Mouse (Mus musculus): ENCODE measurements at regions not wholly inside any gene's neighbourhood (a gene's known extent, or its start where the extent isn't known, plus 50 kb on each side); places are given as distances from the start of the nearest gene placed in this dataset.

DNA sequence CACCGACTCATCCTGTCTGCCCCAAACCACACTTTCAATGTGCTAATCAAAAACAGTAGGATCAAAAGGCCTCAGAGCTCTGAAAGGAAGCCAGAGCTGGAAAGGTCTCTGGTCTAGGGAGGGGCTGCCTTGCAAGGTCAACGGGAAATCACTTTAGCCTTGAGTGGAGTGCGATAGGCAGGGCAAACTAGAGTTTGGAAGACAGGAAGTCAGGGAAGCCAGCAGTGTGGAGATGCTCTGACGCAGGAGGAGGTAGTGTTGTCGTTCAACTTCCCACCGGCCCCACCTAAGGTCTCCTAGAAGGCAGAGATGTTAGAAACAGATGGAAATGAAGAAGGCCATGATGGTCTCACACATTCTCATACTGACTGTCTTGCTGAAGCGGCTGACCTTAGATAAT, 52.0 kb upstream of the Trp53i11 start:
- Histone ChIP-seq H3K27me3 (replicated peaks; ENCODE audit: control insufficient read depth, insufficient read depth, low read length) (no peaks in the 10 kb centered on the region), H3K4me1 (ENCODE audit: control insufficient read depth, insufficient read depth, low read length) (no peaks in the 10 kb centered on the region), H3K27ac (ENCODE audit: insufficient read depth, low read depth, low read length) (peak overlapping the region; percentile 53; the same call in 1 of the 2 replicates), H3K4me3 (ENCODE audit: insufficient read depth, low read depth, low read length) (no peak overlapping the region), H3K36me3 (ENCODE audit: control insufficient read depth, insufficient read depth, low read length) (no peaks in the 10 kb centered on the region)
- 59% methylated on average over 7 of the region's 7 CpGs for WGBS
- peak; percentile 78 for DNase-seq
- no peak for TF ChIP-seq CTCF (conservative IDR thresholded peaks at IDR 0.05; ENCODE audit: insufficient read depth, insufficient read length, low read depth, low read length)
- no peak for TF ChIP-seq POLR2A (IDR thresholded peaks at IDR 0.05; ENCODE audit: low read depth, low read length)

- H3K4me3 ChIP-seq (ENCODE audit: insufficient read depth, low read depth, low read length): no peak overlapping the region
- no peak for TF ChIP-seq CTCF (conservative IDR thresholded peaks at IDR 0.05; ENCODE audit: insufficient read depth, insufficient read length, low read depth, low read length)
- TF ChIP-seq POLR2A (IDR thresholded peaks at IDR 0.05; ENCODE audit: low read depth, low read length): no peak
- H3K27ac ChIP-seq (ENCODE audit: insufficient read depth, low read depth, low read length): no peak overlapping the region
- H3K36me3 ChIP-seq (ENCODE audit: control insufficient read depth, insufficient read depth, low read length): no peaks in the 10 kb centered on the region
- no peaks in the 10 kb centered on the region for H3K27me3 ChIP-seq (replicated peaks; ENCODE audit: control insufficient read depth, insufficient read depth, low read length)
- H3K4me1 ChIP-seq (ENCODE audit: control insufficient read depth, insufficient read depth, low read length): no peaks in the 10 kb centered on the region
- 76% methylated on average over 10 of the region's 10 CpGs for WGBS
- no peak for DNase-seq
Measured at GRCm38 (mm10) chr2:93133301-93133971, 53.9 kb upstream of the Trp53i11 start.

DNA sequence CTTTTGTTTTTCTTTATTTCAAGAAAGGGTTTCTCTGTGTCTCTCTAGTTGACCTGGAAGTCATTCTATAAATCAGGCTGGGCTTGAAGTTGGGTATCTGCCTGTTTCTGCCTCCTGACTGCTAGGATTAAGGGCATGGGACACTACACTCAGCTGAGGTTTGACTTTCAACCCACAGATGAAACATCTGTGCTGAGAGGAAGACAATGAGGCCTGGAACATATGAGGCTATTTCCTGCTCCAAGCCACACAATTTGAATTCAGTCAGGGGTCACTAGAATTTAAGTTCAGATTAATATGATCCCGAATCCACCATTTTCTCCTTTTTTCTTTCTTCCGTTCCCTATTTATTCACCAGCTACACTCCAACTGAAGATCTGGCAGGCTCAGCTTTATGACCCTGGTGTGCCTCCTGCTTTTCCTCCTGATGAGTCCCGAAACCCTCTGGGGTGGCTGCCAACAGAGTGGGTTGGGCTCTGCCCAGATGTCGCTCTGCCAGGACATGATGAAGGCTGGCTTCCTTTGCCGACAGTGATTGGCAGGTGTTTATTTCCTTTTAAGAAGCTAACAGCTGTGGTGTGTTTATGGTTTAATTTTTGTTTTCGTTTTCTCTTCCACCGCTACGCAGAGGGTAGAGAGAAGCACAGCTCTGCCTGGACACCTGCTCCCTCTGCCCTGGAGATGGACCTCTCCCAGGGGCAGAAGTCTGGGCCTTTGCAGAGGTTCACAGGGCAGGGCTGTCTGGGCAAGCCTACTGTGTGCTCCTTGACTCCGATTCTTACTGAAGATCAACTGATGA, 55.3 kb upstream of the Trp53i11 start:
- no peaks in the 10 kb centered on the region for H3K4me1 ChIP-seq (ENCODE audit: control insufficient read depth, insufficient read depth, low read length)
- H3K27ac ChIP-seq (ENCODE audit: insufficient read depth, low read depth, low read length): no peak overlapping the region; the same call in 1 of the 2 replicates
- WGBS: 43% methylated on average over 9 of the region's 9 CpGs
- TF ChIP-seq POLR2A (IDR thresholded peaks at IDR 0.05; ENCODE audit: low read depth, low read length): no peak
- TF ChIP-seq CTCF (conservative IDR thresholded peaks at IDR 0.05; ENCODE audit: insufficient read depth, insufficient read length, low read depth, low read length): no peak
- no peak overlapping the region for H3K4me3 ChIP-seq (ENCODE audit: insufficient read depth, low read depth, low read length)
- no peaks in the 10 kb centered on the region for H3K27me3 ChIP-seq (replicated peaks; ENCODE audit: control insufficient read depth, insufficient read depth, low read length)
- no peaks in the 10 kb centered on the region for H3K36me3 ChIP-seq (ENCODE audit: control insufficient read depth, insufficient read depth, low read length)
- DNase-seq: peak; percentile 83

- no peak overlapping the region for H3K4me3 ChIP-seq (ENCODE audit: insufficient read depth, low read depth, low read length)
- H3K27ac ChIP-seq (ENCODE audit: insufficient read depth, low read depth, low read length): no peak overlapping the region
- no peak for DNase-seq
- H3K4me1 ChIP-seq (ENCODE audit: control insufficient read depth, insufficient read depth, low read length): no peaks in the 10 kb centered on the region
- no peaks in the 10 kb centered on the region for H3K27me3 ChIP-seq (replicated peaks; ENCODE audit: control insufficient read depth, insufficient read depth, low read length)
- no peaks in the 10 kb centered on the region for H3K36me3 ChIP-seq (ENCODE audit: control insufficient read depth, insufficient read depth, low read length)
- WGBS: 67% methylated on average over 9 of the region's 9 CpGs
- no peak for TF ChIP-seq POLR2A (IDR thresholded peaks at IDR 0.05; ENCODE audit: low read depth, low read length)
- TF ChIP-seq CTCF (conservative IDR thresholded peaks at IDR 0.05; ENCODE audit: insufficient read depth, insufficient read length, low read depth, low read length): no peak
Measured at GRCm38 (mm10) chr2:93131236-93131635, 56.1 kb upstream of the Trp53i11 start.

- 67% methylated on average over 4 of the region's 4 CpGs for WGBS
- no peak for TF ChIP-seq CTCF (conservative IDR thresholded peaks at IDR 0.05; ENCODE audit: insufficient read depth, insufficient read length, low read depth, low read length)
- TF ChIP-seq POLR2A (IDR thresholded peaks at IDR 0.05; ENCODE audit: low read depth, low read length): no peak
- no peaks in the 10 kb centered on the region for H3K4me1 ChIP-seq (ENCODE audit: control insufficient read depth, insufficient read depth, low read length)
- no peak overlapping the region for H3K27ac ChIP-seq (ENCODE audit: insufficient read depth, low read depth, low read length)
- H3K27me3 ChIP-seq (replicated peaks; ENCODE audit: control insufficient read depth, insufficient read depth, low read length): no peaks in the 10 kb centered on the region
- DNase-seq: no peak
- H3K4me3 ChIP-seq (ENCODE audit: insufficient read depth, low read depth, low read length): no peak overlapping the region
- H3K36me3 ChIP-seq (ENCODE audit: control insufficient read depth, insufficient read depth, low read length): no peaks in the 10 kb centered on the region
Measured at GRCm38 (mm10) chr2:93129176-93129575, 58.2 kb upstream of the Trp53i11 start.

DNA sequence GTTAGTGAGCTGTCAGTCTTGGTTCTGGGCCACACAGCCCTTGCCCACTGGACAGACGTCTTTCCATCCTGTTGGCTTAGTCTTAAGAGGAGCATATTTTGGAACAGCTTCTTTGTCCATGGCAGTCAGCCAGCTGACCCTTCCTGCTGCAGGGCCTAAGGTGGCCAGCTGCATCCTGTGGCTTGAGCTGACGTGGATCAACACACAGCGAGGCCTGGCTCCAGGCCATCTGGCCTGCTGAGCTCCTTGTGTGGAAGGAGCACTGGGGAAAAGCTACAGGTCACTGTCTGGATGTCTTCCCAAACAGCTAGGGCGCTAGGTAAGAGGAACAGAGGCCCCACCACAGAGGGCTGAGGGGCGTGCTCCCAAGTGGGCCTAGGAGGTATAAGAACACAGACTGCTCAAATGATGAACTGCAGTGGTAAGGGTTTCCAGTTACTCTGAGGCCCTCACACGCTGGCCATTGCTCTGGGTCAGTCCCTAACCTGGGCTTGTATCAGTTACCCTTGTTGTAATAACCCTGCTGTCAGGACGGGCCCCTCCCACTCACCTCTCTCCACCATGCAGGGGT, 60.7 kb upstream of the Trp53i11 start:
- H3K4me1 ChIP-seq (ENCODE audit: control insufficient read depth, insufficient read depth, low read length): no peaks in the 10 kb centered on the region
- TF ChIP-seq CTCF (conservative IDR thresholded peaks at IDR 0.05; ENCODE audit: insufficient read depth, insufficient read length, low read depth, low read length) (no peak), POLR2A (IDR thresholded peaks at IDR 0.05; ENCODE audit: low read depth, low read length) (no peak)
- H3K36me3 ChIP-seq (ENCODE audit: control insufficient read depth, insufficient read depth, low read length): no peaks in the 10 kb centered on the region
- 32% methylated on average over 7 of the region's 7 CpGs for WGBS
- DNase-seq: peak; percentile 94
- no peak overlapping the region for H3K4me3 ChIP-seq (ENCODE audit: insufficient read depth, low read depth, low read length)
- no peak overlapping the region for H3K27ac ChIP-seq (ENCODE audit: insufficient read depth, low read depth, low read length)
- no peaks in the 10 kb centered on the region for H3K27me3 ChIP-seq (replicated peaks; ENCODE audit: control insufficient read depth, insufficient read depth, low read length)

GRCm38 (mm10) chr2:93126112-93126511, 61.2 kb upstream of the Trp53i11 start:
- 70% methylated on average over 7 of the region's 7 CpGs for WGBS
- no peak for DNase-seq

More at GRCm38 (mm10) chr2:93126112-93126511, 61.2 kb upstream of the Trp53i11 start:
- Histone ChIP-seq H3K27me3 (replicated peaks; ENCODE audit: control insufficient read depth, insufficient read depth, low read length) (no peaks in the 10 kb centered on the region), H3K27ac (ENCODE audit: insufficient read depth, low read depth, low read length) (no peak overlapping the region), H3K4me1 (ENCODE audit: control insufficient read depth, insufficient read depth, low read length) (no peaks in the 10 kb centered on the region), H3K4me3 (ENCODE audit: insufficient read depth, low read depth, low read length) (no peak overlapping the region), H3K36me3 (ENCODE audit: control insufficient read depth, insufficient read depth, low read length) (no peaks in the 10 kb centered on the region)
- TF ChIP-seq POLR2A (IDR thresholded peaks at IDR 0.05; ENCODE audit: low read depth, low read length) (no peak), CTCF (conservative IDR thresholded peaks at IDR 0.05; ENCODE audit: insufficient read depth, insufficient read length, low read depth, low read length) (no peak)
